Mouse (Mus musculus) limb, embryonic 15.5 days (tissue): ENCODE data around the gene Cspg5. TPM values are rescaled to one million over a fixed set of nuclear protein-coding genes. Genes with fewer than 3 reads are reported as not detected.

ENCODE experiments used
- ATAC-seq: fragments of 200-750 bp; cut with Nextera tagmentation; 2 replicates; pipeline ENCODE4 v1.8.0; 2017; ENCODE audit warnings: low read depth, moderate TSS enrichment; ENCODE audit not compliant: insufficient number of reproducible peaks, low FRiP score, low TSS enrichment
- H3K27ac ChIP-seq: fragments of 300-500 bp; sonication (generic); 2 replicates; pipeline ENCODE4 v1.5.1; 2015; ENCODE audit warnings: moderate library complexity, mild to moderate bottlenecking, inconsistent platforms
- H3K27me3 ChIP-seq: fragments of 300-500 bp; sonication (generic); 2 replicates; pipeline ENCODE4 v1.6.1; 2015; ENCODE audit warnings: inconsistent platforms
- H3K36me3 ChIP-seq: fragments of 300-500 bp; sonication (generic); 2 replicates; pipeline ENCODE4 v1.6.1; 2015; ENCODE audit warnings: inconsistent platforms
- H3K4me1 ChIP-seq: fragments of 300-500 bp; sonication (generic); 2 replicates; pipeline ENCODE4 v1.6.1; 2015; ENCODE audit warnings: inconsistent platforms
- H3K4me2 ChIP-seq: fragments of 300-500 bp; sonication (generic); 2 replicates; pipeline ENCODE4 v1.6.1; 2015; ENCODE audit warnings: mild to moderate bottlenecking, inconsistent platforms
- H3K4me3 ChIP-seq: fragments of 300-500 bp; sonication (generic); 2 replicates; pipeline ENCODE4 v1.5.1; 2015; ENCODE audit warnings: mild to moderate bottlenecking, inconsistent platforms
- H3K9ac ChIP-seq: fragments of 300-500 bp; sonication (generic); 2 replicates; pipeline ENCODE4 v1.6.1; 2015; ENCODE audit warnings: inconsistent platforms
- H3K9me3 ChIP-seq: fragments of 300-500 bp; sonication (generic); 2 replicates; pipeline ENCODE4 v1.6.1; 2016; ENCODE audit warnings: inconsistent platforms
- WGBS: fragments of 180-500 bp; shearing (Covaris S2); methylation state at CpG from one replicate; pipeline ENCODE4 v1.1.7; 2015; 5-methylcytosine and 5-hydroxymethylcytosine counted together
- polyA plus RNA-seq: library from polyadenylated mRNA; unstranded; fragments of >200 nt; fragmentation: Nextera tagmentation; extraction: Ambion mirVana; gene quantifications from 2 replicates; pipeline ENCODE4 v1.2.1, GENCODE M21; 2015

Gene Cspg5
- polyA plus RNA-seq, 1 experiment from 2014 or later = 8.9 TPM

DNA sequence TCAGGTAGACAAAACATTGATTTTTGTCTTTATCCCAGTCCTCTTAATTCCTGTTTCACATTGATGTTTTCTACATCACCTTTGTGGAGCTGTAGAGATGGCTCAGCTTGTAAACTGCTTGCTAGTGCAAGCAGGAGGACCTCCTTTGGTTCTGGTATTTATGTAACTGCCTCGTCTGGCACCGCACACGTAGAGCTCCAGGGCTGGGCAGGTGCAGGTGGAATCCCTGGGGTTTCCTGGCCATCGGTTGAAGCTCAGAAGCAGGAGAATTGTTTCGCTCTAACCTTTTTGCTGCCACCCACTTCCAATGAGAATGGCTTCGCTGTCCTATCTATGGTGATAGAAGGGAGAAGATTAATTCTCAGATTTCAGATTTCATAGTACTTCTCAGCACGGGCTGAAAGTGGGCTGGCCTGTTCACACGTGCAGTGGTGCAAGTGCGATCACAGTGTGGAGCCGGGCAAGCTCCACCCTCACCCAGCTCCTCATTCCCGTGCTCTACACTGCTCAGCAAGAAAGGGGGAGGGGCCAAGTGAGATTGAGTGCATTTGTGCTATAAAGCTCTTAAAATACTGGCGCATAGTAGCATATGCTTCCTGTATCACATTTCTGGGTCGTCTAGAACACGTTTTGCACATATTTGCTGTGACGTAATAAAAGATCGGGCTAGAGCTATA lies 13.1 kb upstream of the Cspg5 start:
- WGBS = 64% methylated on average over 16 of the region's 16 CpGs
- no peak for ATAC-seq
- Histone ChIP-seq H3K27me3 (no peaks in the 10 kb centered on the region), H3K9ac (no peak overlapping the region), H3K36me3 (peaks cover 78% of the 10 kb centered on the region), H3K27ac (no peak overlapping the region), H3K4me1 (no peaks in the 10 kb centered on the region), H3K4me3 (no peak overlapping the region), H3K4me2 (no peak overlapping the region), H3K9me3 (no peaks in the 10 kb centered on the region)

DNA sequence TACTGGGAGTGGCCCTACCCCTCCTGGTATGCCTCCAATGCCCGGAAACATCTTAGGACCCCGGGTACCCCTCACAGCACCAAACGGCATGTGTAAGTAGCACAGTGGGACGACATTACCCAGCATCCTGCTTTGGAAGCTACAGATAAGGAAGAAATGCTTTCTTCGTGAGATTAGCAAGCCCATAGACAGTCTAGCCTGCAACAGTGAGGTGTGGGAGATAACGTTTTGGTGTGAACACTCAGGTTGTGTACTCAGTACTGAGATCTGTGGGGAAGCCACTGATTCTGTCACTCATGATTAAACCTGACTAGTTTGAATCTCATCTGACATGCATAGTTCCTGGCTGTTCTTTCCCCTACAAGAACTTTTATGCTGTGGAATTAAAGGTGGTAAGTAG lies 8.6 kb upstream of the Cspg5 start:
- H3K27ac ChIP-seq = no peak overlapping the region
- no peak overlapping the region for H3K9ac ChIP-seq
- H3K9me3 ChIP-seq = no peaks in the 10 kb centered on the region
- WGBS = 95% methylated on average over 6 of the region's 6 CpGs
- no peak overlapping the region for H3K4me3 ChIP-seq
- H3K4me1 ChIP-seq = no peaks in the 10 kb centered on the region
- peaks cover 76% of the 10 kb centered on the region for H3K36me3 ChIP-seq
- no peak for ATAC-seq
- no peaks in the 10 kb centered on the region for H3K27me3 ChIP-seq
- no peak overlapping the region for H3K4me2 ChIP-seq

- Histone ChIP-seq H3K4me2 (peak overlapping the region; percentile 100), H3K27me3 (peaks cover 40% of the 10 kb centered on the region), H3K4me3 (peak overlapping the region; percentile 73), H3K4me1 (peaks cover 22% of the 10 kb centered on the region), H3K27ac (no peak overlapping the region), H3K9me3 (no peaks in the 10 kb centered on the region), H3K36me3 (peaks cover 19% of the 10 kb centered on the region), H3K9ac (peak overlapping the region; percentile 31; the same call in 1 of the 2 replicates)
- ATAC-seq = no peak
- WGBS = 19% methylated on average over 7 of the region's 7 CpGs
These were observed 945 bp downstream of the Cspg5 start for GRCm38 (mm10) chr9:110244567-110244888.

- Histone ChIP-seq H3K4me3 (peak overlapping the region; percentile 73), H3K36me3 (peaks cover 19% of the 10 kb centered on the region), H3K9ac (peak overlapping the region; percentile 31; the same call in 1 of the 2 replicates), H3K9me3 (no peaks in the 10 kb centered on the region), H3K27ac (no peak overlapping the region), H3K4me2 (peak overlapping the region; percentile 100), H3K4me1 (peaks cover 27% of the 10 kb centered on the region), H3K27me3 (peaks cover 40% of the 10 kb centered on the region)
- peak; percentile 25; the same call in 1 of the 2 replicates for ATAC-seq
- 2% methylated on average over 69 of the region's 93 CpGs for WGBS
These were observed 1.5 kb downstream of the Cspg5 start for GRCm38 (mm10) chr9:110244889-110245589.

- H3K27ac ChIP-seq = no peak overlapping the region
- H3K36me3 ChIP-seq = peaks cover 13% of the 10 kb centered on the region
- H3K4me3 ChIP-seq = peak overlapping the region; percentile 73
- WGBS = 2% methylated on average over 38 of the region's 40 CpGs
- H3K4me1 ChIP-seq = peaks cover 32% of the 10 kb centered on the region
- H3K9ac ChIP-seq = peak overlapping the region; percentile 31; the same call in 1 of the 2 replicates
- H3K4me2 ChIP-seq = peak overlapping the region; percentile 100
- peaks cover 40% of the 10 kb centered on the region for H3K27me3 ChIP-seq
- no peaks in the 10 kb centered on the region for H3K9me3 ChIP-seq
- peak; percentile 56 for ATAC-seq
These were observed 2.2 kb downstream of the Cspg5 start for GRCm38 (mm10) chr9:110245590-110246320.

DNA sequence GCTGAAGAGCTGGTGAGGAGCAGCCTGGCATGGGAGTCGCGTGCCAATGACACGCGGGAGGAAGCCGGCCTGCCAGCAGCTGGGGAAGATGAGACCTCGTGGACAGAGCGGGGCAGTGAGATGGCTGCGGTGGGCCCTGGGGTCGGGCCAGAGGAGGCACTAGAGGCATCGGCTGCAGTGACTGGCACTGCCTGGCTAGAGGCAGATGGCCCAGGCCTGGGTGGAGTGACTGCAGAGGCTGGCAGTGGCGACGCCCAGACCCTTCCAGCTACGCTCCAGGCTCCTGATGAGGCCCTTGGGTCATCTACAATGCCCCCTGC lies 2.7 kb downstream of the Cspg5 start:
- H3K4me3 ChIP-seq = peak overlapping the region; percentile 73
- H3K4me1 ChIP-seq = peaks cover 32% of the 10 kb centered on the region
- 0 out of 2 replicates have a peak, but pooled peaks have one; percentile 1 for ATAC-seq
- peak overlapping the region; percentile 100 for H3K4me2 ChIP-seq
- H3K36me3 ChIP-seq = peaks cover 8% of the 10 kb centered on the region; the same call in 1 of the 2 replicates
- 40% methylated on average over 13 of the region's 13 CpGs for WGBS
- H3K27ac ChIP-seq = no peak overlapping the region
- 0 out of 2 replicates have a peak overlapping the region, but pooled peaks have one; percentile 23 for H3K9ac ChIP-seq
- no peaks in the 10 kb centered on the region for H3K9me3 ChIP-seq
- H3K27me3 ChIP-seq = peaks cover 40% of the 10 kb centered on the region

DNA sequence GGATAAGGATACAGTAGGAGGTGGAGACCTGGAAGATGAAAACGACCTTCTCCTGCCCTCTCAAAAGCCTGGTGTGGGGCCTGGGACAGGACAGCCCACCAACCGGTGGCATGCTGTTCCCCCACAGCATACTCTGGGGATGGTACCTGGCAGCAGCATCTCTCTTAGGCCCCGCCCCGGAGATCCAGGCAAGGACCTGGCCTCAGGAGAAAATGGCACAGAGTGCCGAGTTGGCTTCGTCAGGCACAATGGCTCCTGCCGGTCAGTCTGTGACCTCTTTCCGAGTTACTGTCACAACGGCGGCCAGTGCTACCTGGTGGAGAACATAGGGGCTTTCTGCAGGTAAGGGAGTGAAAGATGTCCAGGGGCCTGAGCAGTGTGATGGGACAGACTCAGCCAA lies 3.5 kb downstream of the Cspg5 start:
- Histone ChIP-seq H3K36me3 (0 out of 2 replicates have a peak, but pooled peaks cover under 1% of the 10 kb centered on the region), H3K4me2 (no peak overlapping the region), H3K4me3 (no peak overlapping the region), H3K27me3 (peaks cover 34% of the 10 kb centered on the region), H3K4me1 (peaks cover 32% of the 10 kb centered on the region), H3K9me3 (no peaks in the 10 kb centered on the region), H3K27ac (no peak overlapping the region), H3K9ac (no peak overlapping the region)
- WGBS = 85% methylated on average over 10 of the region's 10 CpGs
- ATAC-seq = no peak

- Histone ChIP-seq H3K36me3 (no peaks in the 10 kb centered on the region), H3K27me3 (peaks cover 26% of the 10 kb centered on the region), H3K9me3 (no peaks in the 10 kb centered on the region), H3K27ac (no peak overlapping the region), H3K4me2 (no peak overlapping the region), H3K4me1 (peaks cover 32% of the 10 kb centered on the region), H3K9ac (no peak overlapping the region), H3K4me3 (no peak overlapping the region)
- no peak for ATAC-seq
- 86% methylated on average over 2 of the region's 2 CpGs for WGBS
These were observed 5.3 kb downstream of the Cspg5 start for GRCm38 (mm10) chr9:110248861-110249260.

GRCm38 (mm10) chr9:110249823-110250543 lies 6.4 kb downstream of the Cspg5 start:
- Histone ChIP-seq H3K27ac (peak overlapping the region; percentile 57; the same call in 1 of the 2 replicates), H3K4me2 (peak overlapping the region; percentile 20; the same call in 1 of the 2 replicates), H3K4me3 (no peak overlapping the region), H3K36me3 (no peaks in the 10 kb centered on the region), H3K27me3 (peaks cover 15% of the 10 kb centered on the region), H3K9me3 (no peaks in the 10 kb centered on the region), H3K4me1 (peaks cover 26% of the 10 kb centered on the region), H3K9ac (peak overlapping the region; percentile 14; the same call in 1 of the 2 replicates)
- WGBS = 17% methylated on average over 11 of the region's 11 CpGs
- ATAC-seq = peak; percentile 25; the same call in 1 of the 2 replicates

DNA sequence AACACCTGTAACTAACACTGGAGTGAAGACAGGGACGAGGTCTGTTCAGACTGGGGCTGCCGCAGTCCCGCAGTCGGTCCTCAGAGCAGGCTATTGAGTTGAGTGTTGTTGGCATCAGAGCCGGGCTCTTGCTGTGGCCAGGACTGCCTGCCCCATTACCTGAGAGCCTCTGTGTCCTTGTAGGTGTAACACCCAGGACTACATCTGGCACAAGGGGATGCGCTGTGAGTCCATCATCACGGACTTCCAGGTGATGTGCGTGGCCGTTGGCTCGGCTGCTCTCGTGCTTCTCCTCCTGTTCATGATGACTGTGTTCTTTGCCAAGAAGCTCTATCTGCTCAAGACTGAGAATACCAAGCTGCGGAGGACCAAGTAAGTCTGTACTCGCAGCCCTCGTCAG lies 7.2 kb downstream of the Cspg5 start:
- no peak for ATAC-seq
- H3K4me3 ChIP-seq = no peak overlapping the region

GRCm38 (mm10) chr9:110255407-110256019 lies 11.9 kb downstream of the Cspg5 start:
- no peak overlapping the region for H3K4me3 ChIP-seq
- peaks cover under 1% of the 10 kb centered on the region; the same call in 1 of the 2 replicates for H3K4me1 ChIP-seq
- no peaks in the 10 kb centered on the region for H3K36me3 ChIP-seq
- H3K9ac ChIP-seq = no peak overlapping the region
- H3K9me3 ChIP-seq = no peaks in the 10 kb centered on the region
- H3K4me2 ChIP-seq = no peak overlapping the region
- whole genome bisulfite sequencing = 63% methylated on average over 15 of the region's 15 CpGs
- no peaks in the 10 kb centered on the region for H3K27me3 ChIP-seq
- no peak overlapping the region for H3K27ac ChIP-seq
- no peak for ATAC-seq

More for the DNA sequence above, 7.2 kb downstream of the Cspg5 start:
- Histone ChIP-seq H3K4me2 (no peak overlapping the region), H3K27ac (no peak overlapping the region), H3K4me1 (peaks cover 21% of the 10 kb centered on the region), H3K36me3 (no peaks in the 10 kb centered on the region), H3K27me3 (peaks cover 9% of the 10 kb centered on the region; the same call in 1 of the 2 replicates), H3K9me3 (no peaks in the 10 kb centered on the region), H3K9ac (no peak overlapping the region)
- WGBS = 83% methylated on average over 14 of the region's 14 CpGs
